Mouse (Mus musculus): ENCODE results near the gene Olfr1505.

Gene Olfr1505

DNA sequence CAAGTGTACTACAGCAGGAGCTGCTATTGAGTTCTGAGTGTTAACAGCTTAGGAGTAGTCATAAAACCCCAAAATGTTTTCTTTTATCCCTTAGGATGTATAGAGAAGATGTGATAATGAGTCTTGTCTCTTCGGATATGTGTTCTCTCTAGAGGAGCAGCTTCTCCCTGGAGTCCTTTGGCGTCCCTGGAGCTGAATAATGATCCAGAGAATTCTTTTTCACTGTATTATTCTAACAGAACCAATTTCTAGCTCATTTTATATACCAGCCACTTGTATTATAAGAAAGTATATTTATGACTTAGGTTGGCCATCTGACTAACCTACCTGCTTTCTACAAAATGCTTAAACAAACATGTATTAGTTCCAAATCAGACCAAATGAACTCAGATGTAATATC is at the start of gene Olfr1505:
Olfr1505 (plus strand) TSS at position 301 of the 400 bp plus-strand sequence.
- DNase-seq (ENCODE audit: low spot score): no peak

DNA sequence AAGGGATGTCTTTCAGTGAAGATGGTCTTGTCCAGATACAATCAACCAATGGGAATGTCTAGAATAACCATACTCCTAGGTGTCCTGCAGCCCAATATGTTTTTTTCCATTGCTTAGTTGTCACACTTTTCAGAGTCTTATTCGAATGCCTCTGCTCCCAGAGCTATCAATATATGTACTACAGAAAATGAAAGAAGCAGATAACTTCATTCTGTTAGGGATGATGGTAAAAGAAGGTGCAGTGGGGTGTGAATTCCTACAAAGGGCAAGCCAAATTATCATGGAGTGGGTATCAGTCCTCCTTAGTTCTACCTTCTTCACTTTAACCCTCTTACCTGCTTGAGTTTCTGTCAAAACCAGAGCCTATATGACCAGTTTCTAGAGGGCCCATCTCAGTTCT is 15.5 kb upstream of the Olfr1505 start, which contains the start of gene Olfr1504:
Olfr1504 (minus strand) TSS at position 101 of the 400 bp plus-strand sequence.
- DNase-seq (ENCODE audit: low spot score): no peak
